Mouse (Mus musculus) stomach, embryonic 15.5 days (tissue): Measurements from ENCODE around the gene Dact3. TPM values are rescaled to one million over a fixed set of nuclear protein-coding genes. Genes with fewer than 3 reads are reported as not detected.
A peak's percentile ranks its signal among the peaks of the same experiment; 100 is the strongest.

Experiments
- ATAC-seq: fragments of 200-750 bp; cut with Nextera tagmentation; 2 replicates; pipeline ENCODE4 v1.8.0; 2017; ENCODE audit warnings: low read depth, moderate number of reproducible peaks, moderate TSS enrichment; ENCODE audit not compliant: insufficient read depth, low FRiP score
- H3K27ac ChIP-seq: fragments of 300-500 bp; sonication (generic); 2 replicates; pipeline ENCODE4 v1.5.1; 2015; ENCODE audit warnings: mild to moderate bottlenecking, inconsistent platforms
- H3K27me3 ChIP-seq: fragments of 300-500 bp; sonication (generic); replicated peaks from 2 replicates; pipeline ENCODE4 v1.6.1; 2015; ENCODE audit warnings: inconsistent platforms
- H3K36me3 ChIP-seq: fragments of 300-500 bp; sonication (generic); 2 replicates; pipeline ENCODE4 v1.6.1; 2015; ENCODE audit warnings: inconsistent platforms
- H3K4me1 ChIP-seq: fragments of 300-500 bp; sonication (generic); 2 replicates; pipeline ENCODE4 v1.6.1; 2015; ENCODE audit warnings: inconsistent platforms
- H3K4me2 ChIP-seq: fragments of 300-500 bp; sonication (generic); 2 replicates; pipeline ENCODE4 v1.6.1; 2015; ENCODE audit warnings: mild to moderate bottlenecking, inconsistent platforms
- H3K4me3 ChIP-seq: fragments of 300-500 bp; sonication (generic); replicated peaks from 2 replicates; pipeline ENCODE4 v1.5.1; 2015; ENCODE audit warnings: inconsistent platforms
- H3K9ac ChIP-seq: fragments of 300-500 bp; sonication (generic); 2 replicates; pipeline ENCODE4 v1.6.1; 2015; ENCODE audit warnings: inconsistent platforms
- H3K9me3 ChIP-seq: fragments of 300-500 bp; sonication (generic); 2 replicates; pipeline ENCODE4 v1.6.1; 2016; ENCODE audit warnings: inconsistent platforms
- WGBS: fragments of 180-500 bp; shearing (Covaris S2); methylation state at CpG from one replicate; pipeline ENCODE4 v1.1.7; 2015; 5-methylcytosine and 5-hydroxymethylcytosine counted together
- polyA plus RNA-seq: library from polyadenylated mRNA; unstranded; fragments of >200 nt; fragmentation: Nextera tagmentation; extraction: Ambion mirVana; gene quantifications from 2 replicates; pipeline ENCODE4 v1.2.1, GENCODE M21; 2015

Dact3 gene
- polyA plus RNA-seq, 1 experiment from 2014 or later: 4.6 TPM

DNA sequence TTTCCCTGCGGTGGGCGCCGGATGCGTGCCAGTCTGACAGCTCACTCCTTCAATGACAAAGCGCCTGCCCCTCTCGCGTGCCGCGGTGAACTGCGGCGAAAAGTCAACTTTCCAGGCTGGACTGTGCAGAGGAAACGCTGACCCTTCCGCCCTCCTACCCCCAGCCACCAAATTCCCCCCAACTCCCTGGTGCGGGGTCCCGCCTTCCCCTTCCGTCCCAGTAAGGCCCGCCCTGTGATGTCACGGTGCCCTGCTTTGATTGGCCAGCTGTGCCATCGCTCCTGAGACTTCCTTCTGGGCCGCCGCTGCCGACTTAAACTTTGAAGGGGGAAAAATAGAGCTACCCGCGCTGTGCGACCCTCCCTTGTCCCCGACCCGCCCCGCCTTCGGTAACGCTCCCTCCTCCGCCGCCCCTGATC is 32.5 kb upstream of the Dact3 start, which contains the start of gene Prkd2:
Gene Prkd2, plus strand, starts transcription at position 258 of the 419 bp plus-strand sequence.
- no peaks in the 10 kb centered on the region for H3K27me3 ChIP-seq
- H3K9ac ChIP-seq: peak within 1 kb of the TSS; percentile 62
- peaks cover 31% of the 10 kb centered on the region for H3K4me1 ChIP-seq
- WGBS: 1% methylated on average over 32 of the region's 32 CpGs
- H3K36me3 ChIP-seq: peaks cover 29% of the 10 kb centered on the region
- H3K27ac ChIP-seq: peak within 1 kb of the TSS; percentile 81
- H3K4me2 ChIP-seq: peak within 1 kb of the TSS; percentile 96
- peak; percentile 83 for ATAC-seq
- no peaks in the 10 kb centered on the region for H3K9me3 ChIP-seq
- H3K4me3 ChIP-seq: peak within 1 kb of the TSS; percentile 63

- Histone ChIP-seq H3K36me3 (peaks cover 20% of the 10 kb centered on the region), H3K9me3 (no peaks in the 10 kb centered on the region), H3K9ac (peak overlapping the region; percentile 62), H3K27ac (peak overlapping the region; percentile 81), H3K4me2 (peak overlapping the region; percentile 96), H3K27me3 (no peaks in the 10 kb centered on the region), H3K4me3 (peak overlapping the region; percentile 63), H3K4me1 (peaks cover 31% of the 10 kb centered on the region)
- 1% methylated on average over 33 of the region's 33 CpGs for WGBS
- ATAC-seq: 0 out of 2 replicates have a peak, but pooled peaks have one; percentile 12
These were observed 31.5 kb upstream of the Dact3 start for GRCm38 (mm10) chr7:16843441-16844171.

GRCm38 (mm10) chr7:16844696-16845071 is 30.4 kb upstream of the Dact3 start:
- H3K36me3 ChIP-seq: peaks cover 24% of the 10 kb centered on the region
- no peak for ATAC-seq
- no peaks in the 10 kb centered on the region for H3K27me3 ChIP-seq
- peak overlapping the region; percentile 62; the same call in 1 of the 2 replicates for H3K9ac ChIP-seq
- peaks cover 31% of the 10 kb centered on the region for H3K4me1 ChIP-seq
- peak overlapping the region; percentile 63 for H3K4me3 ChIP-seq
- peak overlapping the region; percentile 96 for H3K4me2 ChIP-seq
- H3K27ac ChIP-seq: peak overlapping the region; percentile 73
- 38% methylated on average over 3 of the region's 3 CpGs for WGBS
- H3K9me3 ChIP-seq: no peaks in the 10 kb centered on the region

DNA sequence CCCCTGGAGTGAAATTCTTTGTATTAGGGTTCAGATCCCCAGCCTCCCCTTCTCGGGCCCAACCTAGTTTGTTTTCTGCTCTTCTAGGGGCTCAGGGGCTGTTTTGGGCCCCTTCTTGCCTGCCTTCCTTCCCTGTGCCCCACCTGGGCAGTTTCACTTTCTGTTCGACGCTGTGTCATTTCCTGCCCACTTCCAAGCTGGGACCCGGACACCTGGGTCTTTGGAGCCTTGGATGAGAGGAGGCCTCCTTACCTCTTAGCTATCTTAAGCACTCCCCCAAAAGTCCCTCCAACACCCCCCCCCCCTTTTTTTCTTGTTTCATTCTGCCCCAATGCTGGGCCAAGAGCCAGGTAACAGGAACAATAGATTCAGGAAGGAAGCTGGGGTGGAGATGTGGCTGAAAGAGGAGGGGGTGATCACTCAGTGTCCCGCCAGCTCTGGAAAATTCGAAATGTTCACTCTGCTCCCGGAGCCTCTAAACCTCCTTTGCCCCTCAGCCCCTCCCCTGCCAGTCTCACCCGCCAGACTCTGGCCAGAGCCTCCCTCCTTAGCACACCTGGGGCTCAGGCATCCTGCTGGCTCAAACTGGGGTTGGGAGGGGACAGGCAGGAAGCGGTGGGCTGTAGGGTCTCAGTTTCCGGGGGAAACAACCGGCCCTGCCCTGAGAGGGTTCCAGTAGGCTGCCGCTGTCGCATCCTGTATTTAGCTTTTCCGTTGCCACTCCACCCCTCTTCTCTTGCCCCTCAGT is 29.9 kb upstream of the Dact3 start:
- H3K36me3 ChIP-seq: peaks cover 23% of the 10 kb centered on the region
- H3K27ac ChIP-seq: peak overlapping the region; percentile 74
- peak overlapping the region; percentile 62; the same call in 1 of the 2 replicates for H3K9ac ChIP-seq
- H3K27me3 ChIP-seq: no peaks in the 10 kb centered on the region
- peak overlapping the region; percentile 63 for H3K4me3 ChIP-seq
- no peak for ATAC-seq
- WGBS: 27% methylated on average over 14 of the region's 14 CpGs
- no peaks in the 10 kb centered on the region for H3K9me3 ChIP-seq
- peaks cover 31% of the 10 kb centered on the region for H3K4me1 ChIP-seq
- peak overlapping the region; percentile 96 for H3K4me2 ChIP-seq

DNA sequence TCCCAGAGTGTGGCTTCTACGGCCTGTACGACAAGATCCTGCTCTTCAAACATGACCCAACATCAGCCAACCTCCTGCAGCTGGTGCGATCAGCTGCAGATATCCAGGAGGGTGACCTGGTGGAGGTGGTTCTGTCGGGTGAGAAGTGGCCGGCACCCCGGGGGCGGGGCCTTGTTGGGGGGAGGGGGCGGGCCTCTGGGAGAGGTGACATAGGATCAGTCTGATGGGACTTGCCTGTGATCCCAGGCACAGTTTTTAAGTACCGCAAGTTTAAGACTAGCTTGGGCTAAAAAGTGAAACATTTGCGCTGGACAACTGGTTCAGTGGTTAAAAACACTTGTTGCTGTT is 29.3 kb upstream of the Dact3 start:
- no peaks in the 10 kb centered on the region for H3K27me3 ChIP-seq
- H3K9me3 ChIP-seq: no peaks in the 10 kb centered on the region
- H3K9ac ChIP-seq: no peak overlapping the region
- H3K4me3 ChIP-seq: peak overlapping the region; percentile 63
- H3K4me1 ChIP-seq: peaks cover 31% of the 10 kb centered on the region
- H3K36me3 ChIP-seq: peaks cover 25% of the 10 kb centered on the region
- WGBS: 35% methylated on average over 10 of the region's 10 CpGs
- no peak for ATAC-seq
- peak overlapping the region; percentile 96 for H3K4me2 ChIP-seq
- H3K27ac ChIP-seq: peak overlapping the region; percentile 74; the same call in 1 of the 2 replicates

GRCm38 (mm10) chr7:16846775-16847174 is 28.3 kb upstream of the Dact3 start:
- Histone ChIP-seq H3K4me3 (no peak overlapping the region), H3K27me3 (no peaks in the 10 kb centered on the region), H3K27ac (no peak overlapping the region), H3K9ac (no peak overlapping the region), H3K36me3 (peaks cover 24% of the 10 kb centered on the region), H3K4me2 (no peak overlapping the region), H3K4me1 (peaks cover 24% of the 10 kb centered on the region), H3K9me3 (no peaks in the 10 kb centered on the region)
- no peak for ATAC-seq
- 93% methylated on average over 5 of the region's 5 CpGs for WGBS

DNA sequence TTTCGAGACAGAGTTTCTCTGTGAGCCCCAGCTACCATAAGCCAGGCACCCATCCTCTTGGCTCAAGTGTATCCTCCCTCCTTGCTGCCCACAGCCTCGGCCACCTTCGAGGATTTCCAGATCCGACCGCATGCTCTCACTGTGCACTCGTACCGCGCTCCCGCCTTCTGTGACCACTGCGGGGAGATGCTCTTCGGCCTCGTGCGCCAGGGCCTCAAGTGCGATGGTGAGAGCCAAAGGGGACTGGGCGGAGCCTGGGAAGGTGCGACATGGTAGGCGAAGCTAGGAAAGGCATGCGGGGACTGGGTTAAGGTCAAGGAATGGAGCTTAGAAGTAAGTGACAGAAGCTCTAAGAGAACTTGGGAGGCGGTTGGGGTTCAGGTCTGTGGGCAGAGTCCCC is 27.6 kb upstream of the Dact3 start:
- WGBS: 84% methylated on average over 19 of the region's 19 CpGs
- ATAC-seq: no peak
- no peak overlapping the region for H3K4me3 ChIP-seq
- no peak overlapping the region for H3K9ac ChIP-seq
- H3K9me3 ChIP-seq: no peaks in the 10 kb centered on the region
- no peak overlapping the region for H3K27ac ChIP-seq
- H3K4me2 ChIP-seq: no peak overlapping the region
- H3K27me3 ChIP-seq: no peaks in the 10 kb centered on the region
- peaks cover 25% of the 10 kb centered on the region for H3K36me3 ChIP-seq
- H3K4me1 ChIP-seq: peaks cover 22% of the 10 kb centered on the region

GRCm38 (mm10) chr7:16848579-16848978 is 26.5 kb upstream of the Dact3 start:
- Histone ChIP-seq H3K4me3 (no peak overlapping the region), H3K27ac (no peak overlapping the region)
- ATAC-seq: no peak

DNA sequence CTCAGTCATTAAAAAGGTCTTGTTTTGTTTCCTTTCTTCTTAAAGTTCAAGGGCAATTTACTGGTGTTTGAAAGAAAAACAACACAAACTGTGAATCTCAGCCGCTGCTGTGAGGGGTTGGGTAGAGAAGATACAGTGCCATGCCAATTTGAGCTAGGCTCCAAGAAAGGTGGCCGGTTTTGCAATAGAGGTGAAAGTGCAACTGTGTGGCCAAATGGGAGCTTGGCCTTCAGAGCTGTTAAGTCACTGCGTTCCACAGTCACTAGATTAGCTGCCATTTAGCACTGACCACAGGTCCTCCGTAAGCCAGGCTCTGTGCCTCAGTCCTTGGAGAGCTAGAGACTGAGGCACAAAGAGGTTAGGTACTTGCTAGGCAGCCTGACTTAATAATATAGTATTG is 23.5 kb upstream of the Dact3 start:
- no peak for ATAC-seq
- WGBS: 89% methylated on average over 4 of the region's 4 CpGs

More at GRCm38 (mm10) chr7:16848579-16848978, 26.5 kb upstream of the Dact3 start:
- H3K9ac ChIP-seq: no peak overlapping the region
- H3K9me3 ChIP-seq: no peaks in the 10 kb centered on the region
- H3K27me3 ChIP-seq: no peaks in the 10 kb centered on the region
- H3K36me3 ChIP-seq: peaks cover 25% of the 10 kb centered on the region
- WGBS: 41% methylated on average over 17 of the region's 17 CpGs
- H3K4me1 ChIP-seq: peaks cover 19% of the 10 kb centered on the region
- no peak overlapping the region for H3K4me2 ChIP-seq

GRCm38 (mm10) chr7:16853302-16853831 is 21.8 kb upstream of the Dact3 start:
- Histone ChIP-seq H3K9ac (no peak overlapping the region), H3K27ac (peak overlapping the region; percentile 46; the same call in 1 of the 2 replicates), H3K27me3 (no peaks in the 10 kb centered on the region), H3K4me2 (no peak overlapping the region), H3K36me3 (peaks cover 56% of the 10 kb centered on the region), H3K4me1 (no peaks in the 10 kb centered on the region), H3K4me3 (no peak overlapping the region), H3K9me3 (no peaks in the 10 kb centered on the region)
- peak; percentile 74 for ATAC-seq
- 70% methylated on average over 14 of the region's 14 CpGs for WGBS

More for the DNA sequence above, 23.5 kb upstream of the Dact3 start:
- Histone ChIP-seq H3K9ac (no peak overlapping the region), H3K27me3 (no peaks in the 10 kb centered on the region), H3K4me2 (no peak overlapping the region), H3K36me3 (peaks cover 39% of the 10 kb centered on the region), H3K9me3 (no peaks in the 10 kb centered on the region), H3K4me3 (no peak overlapping the region), H3K27ac (no peak overlapping the region), H3K4me1 (no peaks in the 10 kb centered on the region)

DNA sequence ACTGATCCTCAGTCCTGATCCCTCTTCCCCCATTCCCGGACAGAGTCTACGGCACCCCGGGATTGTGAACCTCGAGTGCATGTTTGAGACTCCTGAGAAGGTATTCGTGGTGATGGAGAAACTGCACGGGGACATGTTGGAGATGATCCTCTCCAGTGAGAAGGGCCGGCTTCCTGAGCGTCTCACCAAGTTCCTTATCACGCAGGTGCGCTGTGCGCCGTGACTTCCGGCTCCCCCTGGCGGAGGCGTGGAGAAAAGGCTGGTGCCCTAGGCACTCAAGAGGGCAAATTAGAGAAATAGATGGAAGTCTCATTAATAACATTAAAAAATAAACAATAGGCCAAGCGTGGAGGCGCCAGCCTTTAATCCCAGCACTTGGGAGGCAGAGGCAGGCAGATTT is 16.8 kb upstream of the Dact3 start:
- no peak overlapping the region for H3K4me3 ChIP-seq
- no peak overlapping the region for H3K4me2 ChIP-seq
- no peak overlapping the region for H3K9ac ChIP-seq
- H3K9me3 ChIP-seq: no peaks in the 10 kb centered on the region
- ATAC-seq: no peak
- H3K27me3 ChIP-seq: no peaks in the 10 kb centered on the region
- H3K27ac ChIP-seq: no peak overlapping the region
- H3K36me3 ChIP-seq: peaks cover 48% of the 10 kb centered on the region
- WGBS: 28% methylated on average over 17 of the region's 17 CpGs
- no peaks in the 10 kb centered on the region for H3K4me1 ChIP-seq
